Mouse (Mus musculus) bone marrow, adult 2 months (tissue): ENCODE measurements around the gene Pan3.

Experiments used
- CTCF ChIP-seq: fragments of 200-500 bp; IDR thresholded peaks from 2 replicates; pipeline ENCODE4 v1.5.1; 2011; ENCODE audit warnings: low read length, control low read depth; ENCODE audit not compliant: control insufficient read depth, insufficient read depth
- POLR2A ChIP-seq: fragments of 200-500 bp; IDR thresholded peaks from 2 replicates; pipeline ENCODE4 v1.6.1; 2011; ENCODE audit warnings: low read depth, mild to moderate bottlenecking, control low read depth, low read length, borderline replicate concordance; ENCODE audit not compliant: control insufficient read depth

- no peak for TF ChIP-seq POLR2A
- TF ChIP-seq CTCF: no peak
These were observed 11.1 kb downstream of the Pan3 start for GRCm38 (mm10) chr5:147440996-147441507.
